Mouse (Mus musculus) lung, postnatal 4 days (tissue): ENCODE measurements at regions not wholly inside any gene's neighbourhood (a gene's known extent, or its start where the extent isn't known, plus 50 kb on each side); places are given as distances from the start of the nearest gene placed in this dataset.
A peak's percentile ranks its signal among the peaks of the same experiment; 100 is the strongest.

ENCODE experiments used
- DNase-seq, 2 experiments: peaks; one replicate each; pipeline ENCODE4 v3.0.0; 2021

- no peak for DNase-seq
Measured at GRCm38 (mm10) chr5:43089941-43090340, 143.0 kb upstream of the Cpeb2 start.

- no peak for DNase-seq
Measured at GRCm38 (mm10) chr5:43093647-43094326, 139.2 kb upstream of the Cpeb2 start.

GRCm38 (mm10) chr5:43094329-43094898 is 138.6 kb upstream of the Cpeb2 start:
- peak; percentile 19 to 34 for DNase-seq

GRCm38 (mm10) chr5:43102000-43102459 is 130.9 kb upstream of the Cpeb2 start:
- DNase-seq, result no peak

GRCm38 (mm10) chr5:43102590-43102989 is 130.4 kb upstream of the Cpeb2 start:
- DNase-seq, result no peak

- DNase-seq, result no peak
Measured at GRCm38 (mm10) chr5:43103728-43104127, 129.2 kb upstream of the Cpeb2 start.

- DNase-seq, result no peak
Measured at GRCm38 (mm10) chr5:43105528-43105927, 127.4 kb upstream of the Cpeb2 start.

GRCm38 (mm10) chr5:43107436-43108259 is 125.3 kb upstream of the Cpeb2 start:
- DNase-seq, result no peak

- no peak for DNase-seq
Measured at GRCm38 (mm10) chr5:43108260-43108589, 124.7 kb upstream of the Cpeb2 start.

- DNase-seq, result no peak
Measured at GRCm38 (mm10) chr5:43110122-43110521, 122.8 kb upstream of the Cpeb2 start.

GRCm38 (mm10) chr5:43111740-43112139 is 121.2 kb upstream of the Cpeb2 start:
- DNase-seq, result no peak

- DNase-seq, result no peak
Measured at GRCm38 (mm10) chr5:43113405-43114119, 119.4 kb upstream of the Cpeb2 start.

GRCm38 (mm10) chr5:43115507-43115906 is 117.5 kb upstream of the Cpeb2 start:
- no peak for DNase-seq

GRCm38 (mm10) chr5:43116821-43117220 is 116.1 kb upstream of the Cpeb2 start:
- DNase-seq, result no peak

- no peak for DNase-seq
Measured at GRCm38 (mm10) chr5:43121065-43121464, 111.9 kb upstream of the Cpeb2 start.

GRCm38 (mm10) chr5:43124301-43124700 is 108.7 kb upstream of the Cpeb2 start:
- DNase-seq, result no peak

- no peak for DNase-seq
Measured at GRCm38 (mm10) chr5:43125774-43126536, 107.0 kb upstream of the Cpeb2 start.

- no peak for DNase-seq
Measured at GRCm38 (mm10) chr5:43130377-43130776, 102.6 kb upstream of the Cpeb2 start.

- DNase-seq, result no peak
Measured at GRCm38 (mm10) chr5:43130901-43131557, 101.9 kb upstream of the Cpeb2 start.

- no peak for DNase-seq
Measured at GRCm38 (mm10) chr5:43133672-43134071, 99.3 kb upstream of the Cpeb2 start.

GRCm38 (mm10) chr5:43136142-43136541 is 96.8 kb upstream of the Cpeb2 start:
- DNase-seq, result no peak

- no peak for DNase-seq
Measured at GRCm38 (mm10) chr5:43137777-43138176, 95.2 kb upstream of the Cpeb2 start.
